ENCODE assay signal across 26 mouse cellular contexts in genomic region chr3:86962665-86963435, GRCm38 (mm10). TPM values are rescaled to one million over a fixed set of nuclear protein-coding genes. Genes with fewer than 3 reads are reported as not detected.
DNase-seq lines count a peak whose midpoint lies in the region; TF ChIP-seq lines count a peak whose summit lies in the region.
"Had no signal": no experiment of that assay in that cellular context is flagged by ENCODE, and none has a peak within 500 bp of the region (broad histone marks: within the 10 kb centered on the region; RNA-seq: fewer than 3 reads in every experiment).

No protein-coding gene starts in this region.

- TF ChIP-seq POLR2A in brain, embryonic 14.5 days (IDR thresholded peaks at IDR 0.05; ENCODE audit: borderline replicate concordance, extremely low read depth, insufficient read depth, insufficient read length, poor library complexity, severe bottlenecking) = no peak
- TF ChIP-seq POLR2A in cerebellum, adult 2 months (IDR thresholded peaks at IDR 0.05; ENCODE audit: borderline replicate concordance, insufficient read depth, low read length) = no peak

- WGBS in cerebellum, adult 2 months = 13% methylated on average over 17 of the region's 17 CpGs

- no peak overlapping the region for H3K4me3 ChIP-seq in cerebellum, adult 2 months (replicated peaks; ENCODE audit: insufficient read depth, low read depth, low read length)
- H3K4me3 ChIP-seq: embryonic facial prominence, embryonic 10.5 days; embryonic facial prominence, embryonic 15.5 days; forebrain, embryonic 12.5 days; limb, embryonic 13.5 days; liver, embryonic 12.5 days had no signal

- no peak for TF ChIP-seq CTCF in brain, embryonic 14.5 days (IDR thresholded peaks at IDR 0.05; ENCODE audit: borderline replicate concordance, extremely low read depth, insufficient read depth, insufficient read length)
- TF ChIP-seq CTCF in cerebellum, adult 2 months (IDR thresholded peaks at IDR 0.05; ENCODE audit: borderline replicate concordance, insufficient read depth, low read depth, low read length) = no peak

- DNase-seq in brain, adult 2 months (ENCODE audit: low read depth, low spot score) = peak; percentile 87
- DNase-seq in brain, embryonic 14.5 days (ENCODE audit: low read depth) = peak; percentile 9
- DNase-seq in cerebellum, adult 2 months = peak; percentile 57 to 80
- DNase-seq in cerebellum, postnatal 14 days = peak; percentile 89 to 90
- DNase-seq in left cerebral cortex, adult 11 months (ENCODE audit: low spot score) = no peak
- DNase-seq in ovary, postnatal 10 days (ENCODE audit: low spot score) = no peak
- no peak for DNase-seq in kidney, postnatal 10 days
- DNase-seq: adrenal gland, adult 2 months; B cell, adult 2 months; forebrain, postnatal 0 days; gastrocnemius, postnatal 10 days; heart, postnatal 14 days; kidney, adult 8-10 months; layer of hippocampus, postnatal 36 days; liver, postnatal 0 days; lung, postnatal 36 days; retina, postnatal 1 day; right cerebral cortex, postnatal 25 days; thymus, adult 18-20 months; thymus, postnatal 25 days had no signal

- no peaks in the 10 kb centered on the region for H3K27me3 ChIP-seq in cerebellum, adult 2 months (ENCODE audit: control insufficient read depth, insufficient read depth, low read length)
- H3K27me3 ChIP-seq: embryonic facial prominence, embryonic 15.5 days; forebrain, embryonic 12.5 days; limb, embryonic 13.5 days; liver, embryonic 12.5 days had no signal

- H3K4me1 ChIP-seq in cerebellum, adult 2 months (ENCODE audit: control insufficient read depth, insufficient read depth, low read length) = no peaks in the 10 kb centered on the region
- H3K4me1 ChIP-seq: embryonic facial prominence, embryonic 10.5 days; embryonic facial prominence, embryonic 15.5 days; forebrain, embryonic 12.5 days; limb, embryonic 13.5 days had no signal

- H3K27ac ChIP-seq in cerebellum, adult 2 months (ENCODE audit: insufficient read depth, low read length) = peak overlapping the region; percentile 2; the same call in 1 of the 2 replicates
- H3K27ac ChIP-seq: embryonic facial prominence, embryonic 10.5 days; embryonic facial prominence, embryonic 15.5 days; forebrain, embryonic 12.5 days; kidney, postnatal 0 days; limb, embryonic 13.5 days; liver, embryonic 12.5 days had no signal

RNA-seq across cellular contexts. Expression of gene Cd1d1, which starts 36.4 kb away (rescaled TPM):
- 47.8 and 78.6 TPM in 2 replicates for polyA plus RNA-seq in brain, embryonic 14.5 days (2012; rRNA removed)
- 3.6 and 4.0 TPM in 2 replicates for polyA plus RNA-seq in cerebellum, adult 2 months (2012; rRNA removed)

RNA-seq across cellular contexts. Expression of gene Dclk2, which starts 42.2 kb away (rescaled TPM):
- 190 and 227 TPM in 2 replicates for polyA plus RNA-seq in brain, embryonic 14.5 days (2012; rRNA removed)
- 59.1 and 59.5 TPM in 2 replicates for polyA plus RNA-seq in cerebellum, adult 2 months (2012; rRNA removed)

Comparison
In these comparisons a context has a peak if more than half of its experiments do, and no peak if none do; other contexts are left out.
1. DNase-seq: peak in brain, adult 2 months (single experiment), brain, embryonic 14.5 days (single experiment), cerebellum, adult 2 months (2 of 2) and cerebellum, postnatal 14 days (2 of 2); none in left cerebral cortex, adult 11 months (single experiment), ovary, postnatal 10 days (single experiment) and kidney, postnatal 10 days (single experiment).